Mouse (Mus musculus): ENCODE measurements around the gene Gm5538. TPM values are rescaled to one million over a fixed set of nuclear protein-coding genes. Genes with fewer than 3 reads are reported as not detected.

Gene Gm5538
- not detected for total RNA-seq (2022)

DNA sequence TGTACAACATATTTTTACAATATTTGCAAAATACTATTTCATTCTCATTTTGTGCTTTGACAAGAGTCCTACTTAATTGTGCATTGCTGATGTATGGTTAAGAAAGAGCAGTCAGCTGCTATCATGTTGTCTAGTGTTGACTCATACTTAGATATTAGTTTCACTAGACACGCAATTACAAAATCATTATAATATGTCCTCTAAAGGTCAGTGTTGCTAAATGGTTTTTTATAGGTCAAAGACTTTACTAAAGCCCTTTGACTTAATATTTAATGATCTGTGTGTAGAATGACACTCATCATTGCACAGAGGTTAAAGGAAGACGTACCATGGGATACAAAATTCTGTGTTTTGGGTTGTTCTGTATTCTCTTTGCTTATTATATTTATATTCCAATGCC is at the start of gene Gm5538:
Gene Gm5538, plus strand, starts transcription at position 301 of the 400 bp plus-strand sequence.
- no peak for DNase-seq (ENCODE audit: low spot score)

DNA sequence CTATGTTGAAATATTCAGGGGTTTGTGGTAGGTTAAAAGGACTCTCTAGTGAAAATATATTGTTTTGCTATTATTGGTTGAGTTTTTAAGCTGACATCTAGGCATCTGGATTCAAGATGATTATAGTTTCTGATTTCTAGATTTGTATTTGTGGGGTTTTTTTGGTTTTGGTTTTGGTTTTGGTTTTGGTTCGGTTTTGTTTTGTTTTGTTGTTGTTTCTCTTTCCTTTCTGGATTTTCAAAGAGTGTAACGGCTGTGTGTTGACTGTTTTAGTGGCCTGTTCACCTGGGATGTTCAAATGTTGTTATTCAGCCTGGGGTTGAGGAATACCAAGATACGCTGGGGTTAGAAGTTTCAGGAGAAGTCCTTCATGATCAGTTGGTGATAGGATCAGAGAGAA is 32.2 kb upstream of the Gm5538 start:
- DNase-seq (ENCODE audit: low spot score): no peak

DNA sequence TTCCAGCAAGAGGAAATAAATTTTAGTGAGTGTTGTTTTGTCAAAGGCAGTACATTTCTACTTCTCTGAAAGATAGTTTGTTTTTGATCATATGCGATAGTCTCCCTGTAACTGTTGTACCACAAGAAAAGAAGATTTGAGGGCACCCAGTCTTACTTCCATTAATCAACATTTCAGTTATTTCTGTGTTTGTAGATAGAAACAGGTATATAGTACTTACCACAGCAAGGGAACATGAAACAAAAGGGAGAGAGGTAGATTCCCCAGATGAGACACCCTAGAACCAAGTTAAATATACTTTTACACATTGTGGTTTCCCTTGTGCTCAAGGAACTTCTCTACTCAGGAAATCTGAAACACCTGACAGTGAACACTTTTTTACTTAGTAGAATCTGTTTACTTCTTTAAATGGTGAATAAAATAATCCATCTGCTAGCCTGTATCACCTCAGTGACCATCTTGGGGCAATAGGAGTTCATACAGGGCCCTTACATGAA is 26.9 kb upstream of the Gm5538 start:
- DNase-seq (ENCODE audit: low spot score): no peak

DNA sequence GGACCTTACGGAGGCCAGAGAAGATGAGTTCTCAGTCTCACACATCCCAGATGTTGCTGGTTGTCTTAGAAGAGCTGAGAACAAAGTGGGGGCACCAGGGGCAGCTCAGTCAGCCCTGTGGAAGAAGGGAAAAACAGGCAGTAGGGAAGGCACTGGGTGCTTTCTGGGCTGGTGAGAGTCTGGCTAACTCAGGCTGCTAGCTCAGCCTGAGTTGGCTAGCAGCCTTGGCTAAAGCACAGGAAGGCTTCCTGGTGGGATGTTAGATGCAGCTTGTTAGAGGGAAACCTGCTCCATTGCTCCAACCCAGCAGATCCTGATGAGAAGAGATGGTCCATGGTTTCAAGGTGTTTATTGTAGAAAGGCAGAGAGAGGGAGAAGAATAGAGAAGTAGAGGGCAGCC is 10.3 kb downstream of the Gm5538 start:
- DNase-seq (ENCODE audit: low spot score): no peak

DNA sequence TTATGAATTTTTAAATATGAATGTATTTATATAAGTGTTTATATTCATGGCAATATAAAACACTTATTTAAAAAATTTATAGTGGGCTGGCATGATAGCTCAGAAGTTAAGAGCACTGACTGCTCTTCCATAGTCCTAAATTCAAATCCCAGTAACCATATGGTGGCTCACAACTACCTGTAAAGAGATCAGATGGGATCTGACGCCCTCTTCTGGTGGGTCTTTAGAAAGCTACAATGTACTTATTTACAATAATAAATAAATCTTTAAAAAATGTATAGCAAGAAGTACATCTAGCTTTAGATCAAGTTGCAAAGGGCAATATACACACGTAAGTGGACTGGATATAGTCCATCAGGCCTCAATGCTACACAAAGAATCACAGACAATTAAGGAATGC is 14.6 kb downstream of the Gm5538 start:
- no peak for DNase-seq (ENCODE audit: low spot score)

Other genes starting within 250 kb of the Gm5538 start
- gene Gm8298, start 131.3 kb downstream of the Gm5538 start, total RNA-seq (2022): not detected
- gene C130079G13Rik, start 195.4 kb downstream of the Gm5538 start, total RNA-seq (2022): not detected